Mouse (Mus musculus) MEL (cell line): ENCODE data around the gene Psma1. TPM values are rescaled to one million over a fixed set of nuclear protein-coding genes. Genes with fewer than 3 reads are reported as not detected.

Experiments used
- DNase-seq: peaks from one replicate; pipeline ENCODE4 v3.0.0; 2011; ENCODE audit warnings: low read depth, low spot score
- H3K27ac ChIP-seq: 2 replicates; pipeline ENCODE4 v1.5.1; 2012; ENCODE audit warnings: low read depth, mild to moderate bottlenecking, control low read depth, low read length, moderate library complexity; ENCODE audit not compliant: control insufficient read depth
- H3K27me3 ChIP-seq, 2 experiments: fragments of 150-350 bp in 1 of 2; sonication (generic) in 1 of 2; 2 replicates each; pipeline ENCODE4 v1.6.1; 2012; ENCODE audit warnings: low read length in 2 of 2, mild to moderate bottlenecking in 2 of 2, improper control_type of control experiment in 1 of 2, moderate library complexity in 1 of 2; ENCODE audit not compliant: insufficient read depth in 2 of 2, control insufficient read depth in 1 of 2
- H3K36me3 ChIP-seq, 2 experiments: 2 replicates each; pipeline ENCODE4 v1.6.1; 2012 to 2014; ENCODE audit warnings: low read length in 2 of 2, improper control_type of control experiment in 1 of 2, inconsistent platforms in 1 of 2, mild to moderate bottlenecking in 1 of 2; ENCODE audit not compliant: insufficient read depth in 2 of 2, control insufficient read depth in 1 of 2
- H3K4me1 ChIP-seq, 2 experiments: fragments of 150-350 bp in 1 of 2; sonication (generic) in 1 of 2; 2 replicates each; pipeline ENCODE4 v1.6.1; 2012; ENCODE audit warnings: low read length in 2 of 2, improper control_type of control experiment in 1 of 2, mild to moderate bottlenecking in 1 of 2; ENCODE audit not compliant: insufficient read depth in 2 of 2, control insufficient read depth in 1 of 2
- H3K4me3 ChIP-seq, 2 experiments: fragments of 150-350 bp in 1 of 2; sonication (generic) in 1 of 2; 2 replicates each; pipeline ENCODE4 v1.5.1; 2012; ENCODE audit warnings: low read depth in 2 of 2, low read length in 2 of 2, mild to moderate bottlenecking in 2 of 2, moderate library complexity in 2 of 2, control low read depth in 1 of 2, improper control_type of control experiment in 1 of 2; ENCODE audit not compliant: control insufficient read depth in 1 of 2, insufficient read depth in 1 of 2
- H3K79me2 ChIP-seq: 2 replicates; pipeline ENCODE4 v1.6.1; 2012; ENCODE audit warnings: mild to moderate bottlenecking, low read length, moderate library complexity; ENCODE audit not compliant: control insufficient read depth, poor library complexity, insufficient read depth
- H3K9ac ChIP-seq: 2 replicates; pipeline ENCODE4 v1.6.1; 2012; ENCODE audit warnings: low read depth, mild to moderate bottlenecking, control low read depth, low read length, moderate library complexity; ENCODE audit not compliant: control insufficient read depth, poor library complexity, severe bottlenecking
- H3K9me3 ChIP-seq: fragments of 150-350 bp; sonication (generic); replicated peaks from 2 replicates; pipeline ENCODE4 v1.6.1; 2012; ENCODE audit warnings: mild to moderate bottlenecking, low read length, improper control_type of control experiment, moderate library complexity; ENCODE audit not compliant: insufficient read depth
- BHLHE40 ChIP-seq: IDR thresholded peaks from 2 replicates; pipeline ENCODE4 v1.6.1; 2012; ENCODE audit warnings: low read depth, mild to moderate bottlenecking, inconsistent platforms, low read length, improper control_type of control experiment, borderline replicate concordance
- CHD1 ChIP-seq: IDR thresholded peaks from 2 replicates; pipeline ENCODE4 v1.6.1; 2012; ENCODE audit warnings: low read depth, mild to moderate bottlenecking, inconsistent platforms, low read length, improper control_type of control experiment
- CHD2 ChIP-seq: IDR thresholded peaks from 2 replicates; pipeline ENCODE4 v1.6.1; 2011; ENCODE audit warnings: low read length, improper control_type of control experiment
- CTCF ChIP-seq, 3 experiments: IDR thresholded peaks in 2 of 3; conservative IDR thresholded peaks in 1 of 3; 2 replicates each; pipeline ENCODE4 v1.5.1; 2011 to 2012; ENCODE audit warnings: low read length in 3 of 3, low read depth in 2 of 3, mild to moderate bottlenecking in 2 of 3, improper control_type of control experiment in 1 of 3, inconsistent platforms in 1 of 3, mixed read lengths in 1 of 3, moderate library complexity in 1 of 3; ENCODE audit not compliant: control insufficient read depth in 1 of 3, insufficient read depth in 1 of 3, poor library complexity in 1 of 3, severe bottlenecking in 1 of 3
- E2F4 ChIP-seq: IDR thresholded peaks from 2 replicates; pipeline ENCODE4 v1.6.1; 2011; ENCODE audit warnings: low read depth, low read length, improper control_type of control experiment, borderline replicate concordance
- ELF1 ChIP-seq: IDR thresholded peaks from 2 replicates; pipeline ENCODE4 v1.6.1; 2014; ENCODE audit warnings: low read depth, mild to moderate bottlenecking, inconsistent platforms, low read length, improper control_type of control experiment, moderate library complexity
- ETS1 ChIP-seq: IDR thresholded peaks from 2 replicates; pipeline ENCODE4 v1.6.1; 2012; ENCODE audit warnings: low read depth, mild to moderate bottlenecking, inconsistent platforms, low read length, improper control_type of control experiment, moderate library complexity
- GABPA ChIP-seq: IDR thresholded peaks from 2 replicates; pipeline ENCODE4 v1.6.1; 2012; ENCODE audit warnings: low read depth, mild to moderate bottlenecking, inconsistent platforms, low read length, improper control_type of control experiment, moderate library complexity
- GATA1 ChIP-seq: IDR thresholded peaks from 2 replicates; pipeline ENCODE4 v1.6.1; 2011; ENCODE audit warnings: low read depth, low read length, improper control_type of control experiment
- HCFC1 ChIP-seq: IDR thresholded peaks from 2 replicates; pipeline ENCODE4 v1.6.1; 2012; ENCODE audit warnings: low read depth, mild to moderate bottlenecking, inconsistent platforms, low read length, improper control_type of control experiment, moderate library complexity
- JUND ChIP-seq: IDR thresholded peaks from 2 replicates; pipeline ENCODE4 v1.6.1; 2011; ENCODE audit warnings: low read depth, mild to moderate bottlenecking, improper control_type of control experiment, low read length
- KAT2A ChIP-seq: conservative IDR thresholded peaks from 2 replicates; pipeline ENCODE4 v1.6.1; 2012; ENCODE audit warnings: low read depth, low read length, improper control_type of control experiment, inconsistent platforms
- MAFK ChIP-seq: IDR thresholded peaks from 2 replicates; pipeline ENCODE4 v1.6.1; 2011; ENCODE audit warnings: low read depth, mild to moderate bottlenecking, low read length, improper control_type of control experiment, borderline replicate concordance
- MAX ChIP-seq: IDR thresholded peaks from 2 replicates; pipeline ENCODE4 v1.6.1; 2011; ENCODE audit warnings: low read length, improper control_type of control experiment
- MYB ChIP-seq: IDR thresholded peaks from 2 replicates; pipeline ENCODE4 v1.6.1; 2011; ENCODE audit warnings: mild to moderate bottlenecking, low read depth, low read length, improper control_type of control experiment
- MYC ChIP-seq: IDR thresholded peaks from 2 replicates; pipeline ENCODE4 v1.6.1; 2011; ENCODE audit warnings: low read depth, mild to moderate bottlenecking, low read length, improper control_type of control experiment, moderate library complexity
- NELFE ChIP-seq: IDR thresholded peaks from 2 replicates; pipeline ENCODE4 v1.6.1; 2011; ENCODE audit warnings: low read depth, low read length, improper control_type of control experiment
- NRF1 ChIP-seq: IDR thresholded peaks from 2 replicates; pipeline ENCODE4 v1.6.1; 2014; ENCODE audit warnings: low read depth, mild to moderate bottlenecking, inconsistent platforms, low read length, improper control_type of control experiment, moderate library complexity; ENCODE audit not compliant: poor library complexity, insufficient read depth, severe bottlenecking
- POLR2A ChIP-seq, 2 experiments: IDR thresholded peaks; 2 replicates each; pipeline ENCODE4 v1.6.1; 2011 to 2012; ENCODE audit warnings: low read length in 2 of 2, mild to moderate bottlenecking in 2 of 2, control low read depth in 1 of 2, improper control_type of control experiment in 1 of 2, low read depth in 1 of 2, moderate library complexity in 1 of 2; ENCODE audit not compliant: control insufficient read depth in 1 of 2, insufficient read depth in 1 of 2, poor library complexity in 1 of 2
- POLR2AphosphoS2 ChIP-seq: IDR thresholded peaks from 2 replicates; pipeline ENCODE4 v1.6.1; 2011; ENCODE audit warnings: low read length, improper control_type of control experiment
- POLR2AphosphoS5 ChIP-seq: IDR thresholded peaks from 2 replicates; pipeline ENCODE4 v1.6.1; 2012; ENCODE audit warnings: low read depth, borderline replicate concordance, mild to moderate bottlenecking, inconsistent platforms, low read length, moderate library complexity, mixed read lengths
- RAD21 ChIP-seq: IDR thresholded peaks from 2 replicates; pipeline ENCODE4 v1.6.1; 2011; ENCODE audit warnings: mild to moderate bottlenecking, low read depth, low read length, improper control_type of control experiment
- RCOR1 ChIP-seq: IDR thresholded peaks from 2 replicates; pipeline ENCODE4 v1.6.1; 2012; ENCODE audit warnings: low read depth, mild to moderate bottlenecking, inconsistent platforms, low read length, improper control_type of control experiment
- SIN3A ChIP-seq: IDR thresholded peaks from 2 replicates; pipeline ENCODE4 v1.6.1; 2012; ENCODE audit warnings: low read length, improper control_type of control experiment, inconsistent platforms
- SMC3 ChIP-seq: IDR thresholded peaks from 2 replicates; pipeline ENCODE4 v1.6.1; 2011; ENCODE audit warnings: low read depth, low read length, improper control_type of control experiment
- TAL1 ChIP-seq: IDR thresholded peaks from 2 replicates; pipeline ENCODE4 v1.6.1; 2012; ENCODE audit warnings: mild to moderate bottlenecking, inconsistent platforms, low read length, moderate library complexity, mixed read lengths
- TBP ChIP-seq: IDR thresholded peaks from 2 replicates; pipeline ENCODE4 v1.8.0; 2011; ENCODE audit warnings: low read depth, low read length, improper control_type of control experiment
- TCF12 ChIP-seq: IDR thresholded peaks from 2 replicates; pipeline ENCODE4 v1.6.1; 2014; ENCODE audit warnings: low read depth, mild to moderate bottlenecking, inconsistent platforms, low read length, improper control_type of control experiment, moderate library complexity
- UBTF ChIP-seq: IDR thresholded peaks from 2 replicates; pipeline ENCODE4 v1.6.1; 2012; ENCODE audit warnings: low read depth, mild to moderate bottlenecking, inconsistent platforms, low read length, improper control_type of control experiment, moderate library complexity, borderline replicate concordance; ENCODE audit not compliant: insufficient read depth
- USF1 ChIP-seq: IDR thresholded peaks from 2 replicates; pipeline ENCODE4 v1.6.1; 2014; ENCODE audit warnings: low read depth, mild to moderate bottlenecking, inconsistent platforms, low read length, improper control_type of control experiment, moderate library complexity
- USF2 ChIP-seq, 2 experiments: IDR thresholded peaks; 2 replicates each; pipeline ENCODE4 v1.6.1; 2011 to 2012; ENCODE audit warnings: improper control_type of control experiment in 2 of 2, low read length in 2 of 2, borderline replicate concordance in 1 of 2, inconsistent platforms in 1 of 2, low read depth in 1 of 2, mild to moderate bottlenecking in 1 of 2; ENCODE audit not compliant: insufficient read depth in 1 of 2
- ZC3H11A ChIP-seq: IDR thresholded peaks from 2 replicates; pipeline ENCODE4 v1.6.1; 2012; ENCODE audit warnings: low read depth, mild to moderate bottlenecking, inconsistent platforms, low read length, improper control_type of control experiment
- ZKSCAN1 ChIP-seq: IDR thresholded peaks from 2 replicates; pipeline ENCODE4 v1.6.1; 2012; ENCODE audit warnings: low read depth, mild to moderate bottlenecking, inconsistent platforms, low read length, improper control_type of control experiment, moderate library complexity
- ZMIZ1 ChIP-seq: IDR thresholded peaks from 2 replicates; pipeline ENCODE4 v1.6.1; 2012; ENCODE audit warnings: low read depth, mild to moderate bottlenecking, inconsistent platforms, low read length, improper control_type of control experiment, moderate library complexity
- ZNF384 ChIP-seq: IDR thresholded peaks from 2 replicates; pipeline ENCODE4 v1.6.1; 2012; ENCODE audit warnings: low read depth, mild to moderate bottlenecking, inconsistent platforms, low read length, improper control_type of control experiment
- polyA plus RNA-seq, 2 experiments: library from polyadenylated mRNA; stranded (reverse) in 1 of 2; unstranded in 1 of 2; fragments of >175 nt in 1 of 2; fragments of >200 nt in 1 of 2; gene quantifications; 2 replicates each; pipeline versions ENCODE4 v1.2.1 to v1.2.4; 2012; ENCODE audit warnings: low replicate concordance in 2 of 2, low read depth in 1 of 2; ENCODE audit not compliant: insufficient read length in 2 of 2, insufficient read depth in 1 of 2, missing spikeins in 1 of 2
- total RNA-seq: library from RNA; depleted of rRNA; stranded (reverse); fragments of 300-350 nt; gene quantifications from 2 replicates; pipeline ENCODE4 v1.2.3, GENCODE M21; 2012

Psma1 gene
- total and polyA plus RNA-seq, 3 experiments: 282 to 324 TPM; not detected in 1

- no peaks in the 10 kb centered on the region for H3K9me3 ChIP-seq
- peak within 1 kb of the TSS; percentile 89 to 99 for H3K4me3 ChIP-seq
- H3K27ac ChIP-seq: peak within 1 kb of the TSS; percentile 48; the same call in 1 of the 2 replicates
- H3K79me2 ChIP-seq: peaks cover 13% of the 10 kb centered on the region
- H3K27me3 ChIP-seq: no peaks in the 10 kb centered on the region
- peaks cover 0 to 2% of the 10 kb centered on the region in 2 experiments; a peak in 1 of 4 replicates for H3K4me1 ChIP-seq
- peak; percentile 94 for DNase-seq
- peak within 1 kb of the TSS; percentile 89 for H3K9ac ChIP-seq
- peaks cover 10 to 21% of the 10 kb centered on the region in 2 experiments for H3K36me3 ChIP-seq
- peak; percentile 44 to 67; a peak in 1 of 4 replicates for TF ChIP-seq POLR2A (IDR thresholded peaks at IDR 0.05; ENCODE audit: control insufficient read depth in 1 of 2, insufficient read depth in 1 of 2, low read depth in 1 of 2, low read length in 2 of 2, poor library complexity in 1 of 2)
- no peak for TF ChIP-seq USF2 (IDR thresholded peaks at IDR 0.05; ENCODE audit: borderline replicate concordance in 1 of 2, insufficient read depth in 1 of 2, low read depth in 1 of 2, low read length in 2 of 2)
- no peak for TF ChIP-seq GABPA
- no peak for TF ChIP-seq UBTF
- TF ChIP-seq ZC3H11A: no peak
- TF ChIP-seq TBP: peak; percentile 76; the same call in 1 of the 2 replicates
- TF ChIP-seq TAL1: no peak
- TF ChIP-seq SMC3: no peak
- no peak for TF ChIP-seq RCOR1
- no peak for TF ChIP-seq MAFK
- TF ChIP-seq POLR2AphosphoS2: peak; percentile 51; the same call in 1 of the 2 replicates
- TF ChIP-seq ELF1: peak; percentile 81; the same call in 1 of the 2 replicates
- TF ChIP-seq ZNF384: peak; percentile 67
- no peak for TF ChIP-seq GATA1
- TF ChIP-seq MYB: no peak
- TF ChIP-seq ETS1: peak; percentile 44; the same call in 1 of the 2 replicates
- TF ChIP-seq POLR2AphosphoS5: no peak
- peak; percentile 75 for TF ChIP-seq NELFE
- no peak for TF ChIP-seq JUND
- no peak for TF ChIP-seq BHLHE40
- TF ChIP-seq TCF12: 0 out of 2 replicates have a peak, but pooled peaks have one; percentile 47
- no peak for TF ChIP-seq CHD1
- TF ChIP-seq RAD21: no peak
- no peak for TF ChIP-seq CTCF (IDR thresholded peaks at IDR 0.05 in 2 of 3, conservative IDR thresholded peaks at IDR 0.05 in 1 of 3; ENCODE audit: control insufficient read depth in 1 of 3, insufficient read depth in 1 of 3, low read depth in 2 of 3, low read length in 3 of 3, poor library complexity in 1 of 3, severe bottlenecking in 1 of 3)
- no peak for TF ChIP-seq ZKSCAN1
- TF ChIP-seq HCFC1: peak; percentile 89
- 0 out of 2 replicates have a peak, but pooled peaks have one; percentile 41 for TF ChIP-seq ZMIZ1
- TF ChIP-seq KAT2A: no peak; the same call in 1 of the 2 replicates
- TF ChIP-seq USF1: no peak
- TF ChIP-seq E2F4: no peak
- 0 out of 2 replicates have a peak, but pooled peaks have one; percentile 33 for TF ChIP-seq MYC
- TF ChIP-seq MAX: 0 out of 2 replicates have a peak, but pooled peaks have one; percentile 19
- peak; percentile 6; the same call in 1 of the 2 replicates for TF ChIP-seq CHD2
- peak; percentile 29; the same call in 1 of the 2 replicates for TF ChIP-seq NRF1
- TF ChIP-seq SIN3A: peak; percentile 92
Observed at GRCm38 (mm10) chr7:114253885-114254833, 21.8 kb downstream of the Psma1 start, which contains the start of gene Copb1. Copb1 (minus strand) TSS chr7:114254711.
